Mouse (Mus musculus) mouse trophoblast stem cell (cell line): Measurements from ENCODE around the gene Ccna1.

Source experiments
- in situ Hi-C, 2 experiments: fragments of 300-500 bp; cut with MseI, MboI; formaldehyde crosslinking; loops; 2 replicates in 1 of 2; 3 replicates in 1 of 2; pipeline ENCODE4 v1.15.1; 2025

Ccna1 gene

DNA sequence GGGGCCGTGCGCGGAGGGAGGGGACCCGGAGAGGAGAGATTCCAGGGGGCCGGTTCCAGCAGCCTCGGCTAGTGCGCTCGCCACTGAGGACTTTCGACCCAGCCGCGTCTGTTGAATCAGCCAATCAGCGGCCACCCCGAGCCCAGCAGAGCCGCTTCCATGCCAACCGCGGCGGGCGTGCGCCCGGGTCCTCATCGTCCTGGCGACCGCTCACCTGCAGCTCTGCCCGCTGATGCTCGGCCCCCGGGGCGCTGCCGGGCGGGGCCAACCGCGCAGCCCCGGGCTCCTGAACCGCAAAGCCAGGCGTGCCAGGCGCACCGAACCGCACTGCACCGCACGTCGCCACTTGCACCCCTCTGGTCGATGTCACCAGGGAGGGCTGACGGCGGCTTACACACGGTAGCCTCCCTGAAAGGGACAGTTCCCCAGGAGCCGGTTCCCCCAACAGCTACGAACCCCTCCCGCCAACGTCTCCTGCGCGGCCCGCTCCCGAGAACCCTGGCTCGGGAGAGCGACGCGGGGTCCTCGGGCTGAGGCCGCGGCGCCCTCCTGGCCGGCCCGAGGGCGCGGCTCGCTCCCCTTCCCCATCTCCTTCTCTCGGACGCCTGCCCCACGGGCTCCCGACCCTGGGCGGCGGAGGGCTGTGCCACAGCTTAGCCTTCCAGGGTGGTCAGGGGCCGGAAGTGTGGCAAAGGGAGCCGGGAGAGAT is at the start of gene Ccna1:
TSS of gene Ccna1 (minus strand) at position 464 of the 709 bp plus-strand sequence.
- in situ Hi-C loops = no loop called here

GRCm38 (mm10) chr3:55101092-55101491 is 45.8 kb upstream of the Ccna1 start:
- in situ Hi-C loops = no loop called here

- in situ Hi-C loops = no loop called here
Measured at GRCm38 (mm10) chr3:55098990-55099389, 43.7 kb upstream of the Ccna1 start.

GRCm38 (mm10) chr3:55098014-55098413 is 42.7 kb upstream of the Ccna1 start:
- in situ Hi-C loops = no loop called here

- in situ Hi-C loops = no loop called here
Measured at GRCm38 (mm10) chr3:55097186-55097585, 41.9 kb upstream of the Ccna1 start.

- in situ Hi-C loops = no loop called here
Measured at GRCm38 (mm10) chr3:55096655-55097005, 41.3 kb upstream of the Ccna1 start.

DNA sequence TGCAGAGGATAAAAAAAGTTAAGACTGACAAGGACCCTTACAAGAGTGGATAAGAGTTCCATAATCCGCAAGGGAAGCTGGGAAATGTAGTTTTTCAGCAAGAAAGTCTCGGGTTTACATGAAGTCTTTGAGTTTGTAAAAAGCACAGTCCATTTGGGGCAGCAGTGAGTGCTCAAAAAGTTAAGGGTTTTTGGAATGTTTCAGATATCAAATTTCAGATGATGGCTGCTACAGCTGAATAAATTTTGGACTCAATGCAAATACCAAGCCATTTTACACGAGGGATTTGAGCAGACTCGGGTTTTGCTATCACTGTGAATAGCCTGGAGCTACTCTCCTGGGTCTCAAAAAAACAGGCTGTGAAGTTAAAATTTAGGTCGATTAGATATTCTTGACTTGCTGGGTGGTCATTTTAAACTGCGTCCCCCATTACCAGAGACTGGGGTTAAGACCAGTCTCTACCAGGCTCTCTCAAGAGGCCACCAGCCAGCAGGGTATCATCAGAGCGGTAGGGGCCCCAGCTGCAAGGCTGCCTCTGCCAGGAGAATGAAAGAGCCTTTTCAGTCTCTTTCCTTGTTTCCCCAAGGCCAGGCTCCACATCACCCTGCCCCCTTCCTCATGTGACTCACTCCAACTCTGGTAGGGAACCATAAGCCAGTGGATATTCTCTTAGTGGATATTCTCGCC is 40.8 kb upstream of the Ccna1 start:
- in situ Hi-C loops = no loop called here

DNA sequence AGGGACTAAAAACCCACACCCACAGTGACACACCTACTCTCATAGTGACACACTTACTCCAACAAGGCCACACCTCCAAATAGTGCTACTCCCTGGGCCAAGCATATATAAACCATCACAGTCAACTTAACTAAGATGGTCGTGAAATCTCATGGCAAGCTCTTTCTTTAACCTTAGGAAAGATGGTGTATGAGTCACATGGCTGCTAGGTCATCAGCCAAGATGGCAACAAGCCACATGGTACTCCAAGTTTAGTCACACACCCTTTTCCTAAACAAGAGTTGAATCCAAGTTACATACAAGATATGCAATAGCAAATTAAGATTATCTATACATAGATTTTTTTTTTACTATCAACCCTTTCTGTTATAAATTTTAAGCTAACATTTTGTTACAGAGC is 37.9 kb upstream of the Ccna1 start:
- in situ Hi-C loops = no loop called here

- in situ Hi-C loops = no loop called here
Measured at GRCm38 (mm10) chr3:55089291-55089690, 34.0 kb upstream of the Ccna1 start.

DNA sequence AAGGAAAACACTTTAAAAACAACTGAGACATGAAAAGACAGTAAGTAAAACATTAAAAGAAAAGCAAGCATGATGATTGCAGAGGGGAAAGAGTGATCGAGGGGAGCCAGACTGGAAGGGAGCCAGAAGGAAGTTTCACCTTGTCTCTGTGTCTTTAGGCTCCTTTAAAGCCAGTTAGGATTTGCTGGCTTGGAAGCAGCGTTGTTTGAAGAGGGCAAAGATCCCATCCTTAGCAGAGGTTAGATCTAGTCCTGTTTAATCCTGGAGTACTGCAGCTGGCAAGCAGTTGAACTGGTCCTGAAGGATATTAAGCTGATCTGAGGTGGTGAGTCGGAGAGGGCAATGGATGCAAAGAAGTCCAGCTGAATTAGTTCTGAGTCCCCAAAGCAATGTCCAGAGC is 33.5 kb upstream of the Ccna1 start:
- in situ Hi-C loops = no loop called here

DNA sequence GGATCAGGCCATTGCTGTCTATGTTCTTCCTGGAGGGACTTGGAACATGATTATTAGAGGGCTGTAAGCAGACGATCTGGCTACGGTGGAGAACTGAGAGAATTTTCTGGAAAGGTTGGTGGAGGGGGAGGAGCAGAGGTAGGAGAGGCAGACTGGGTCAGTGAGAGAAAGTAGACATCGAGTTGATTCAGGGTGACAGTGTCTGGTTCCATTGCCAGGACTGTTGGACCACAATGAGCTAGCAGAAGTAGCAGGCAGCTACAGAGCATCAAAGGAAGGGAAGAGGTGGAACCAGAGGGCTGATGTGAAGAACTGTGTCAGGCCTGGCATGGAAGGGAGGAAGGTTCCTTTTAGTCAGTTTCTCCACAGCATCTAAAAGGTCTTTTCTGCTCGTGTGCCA is 33.1 kb upstream of the Ccna1 start:
- in situ Hi-C loops = no loop called here

DNA sequence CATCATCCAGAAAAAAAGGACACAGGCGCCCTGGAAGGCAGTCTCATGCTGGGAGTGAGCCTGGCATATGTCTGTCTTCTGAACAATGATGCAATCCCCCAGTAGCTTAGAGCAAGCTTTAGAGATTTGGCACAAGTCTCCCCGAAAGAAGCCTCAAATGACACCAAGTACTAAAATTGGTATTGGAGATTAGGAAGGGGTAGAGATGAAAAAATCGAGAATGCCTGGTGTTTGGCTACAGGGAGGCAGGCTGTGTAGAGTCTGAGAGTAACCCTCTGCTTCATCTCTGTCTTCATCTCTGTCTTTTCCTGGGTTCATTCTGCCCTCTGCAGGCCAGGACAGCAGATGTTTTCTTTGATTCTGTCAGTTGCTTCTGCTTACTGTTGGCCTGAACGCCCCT is 32.1 kb upstream of the Ccna1 start:
- in situ Hi-C loops = no loop called here

- in situ Hi-C loops = no loop called here
Measured at GRCm38 (mm10) chr3:55086948-55087347, 31.6 kb upstream of the Ccna1 start.

GRCm38 (mm10) chr3:55085716-55086115 is 30.4 kb upstream of the Ccna1 start:
- in situ Hi-C loops = no loop called here

- in situ Hi-C loops = no loop called here
Measured at GRCm38 (mm10) chr3:55084781-55085180, 29.5 kb upstream of the Ccna1 start.

GRCm38 (mm10) chr3:55080055-55080454 is 24.8 kb upstream of the Ccna1 start:
- in situ Hi-C loops = no loop called here

- in situ Hi-C loops = loop anchor here in 1 of 2 experiments (5.0 kb wide), 1 partner anchor 73 kb away; no protein-coding TSS in a partner anchor
Measured at GRCm38 (mm10) chr3:55079619-55080018, 24.3 kb upstream of the Ccna1 start.

DNA sequence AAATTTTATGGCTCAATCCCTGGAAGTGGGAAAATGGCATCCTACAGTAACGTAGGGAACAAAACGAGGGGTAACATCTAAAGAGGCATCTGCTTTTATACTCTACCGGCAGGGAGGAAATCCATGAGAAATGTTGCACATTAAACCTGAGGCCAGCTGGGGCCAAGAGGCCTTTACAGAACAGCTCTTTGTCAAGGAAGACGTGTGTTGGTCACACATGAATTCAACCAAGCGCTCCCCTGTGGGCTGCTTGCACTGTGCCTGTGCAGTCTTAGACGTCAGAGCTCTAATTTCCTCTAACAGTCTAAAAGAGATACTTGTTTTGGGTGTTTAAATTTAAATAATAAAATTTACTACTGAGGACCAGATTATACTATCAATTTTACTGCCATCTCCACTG is 22.9 kb upstream of the Ccna1 start:
- in situ Hi-C loops = loop anchor here in 1 of 2 experiments (5.0 kb wide), 1 partner anchor 74 kb away; no protein-coding TSS in a partner anchor

DNA sequence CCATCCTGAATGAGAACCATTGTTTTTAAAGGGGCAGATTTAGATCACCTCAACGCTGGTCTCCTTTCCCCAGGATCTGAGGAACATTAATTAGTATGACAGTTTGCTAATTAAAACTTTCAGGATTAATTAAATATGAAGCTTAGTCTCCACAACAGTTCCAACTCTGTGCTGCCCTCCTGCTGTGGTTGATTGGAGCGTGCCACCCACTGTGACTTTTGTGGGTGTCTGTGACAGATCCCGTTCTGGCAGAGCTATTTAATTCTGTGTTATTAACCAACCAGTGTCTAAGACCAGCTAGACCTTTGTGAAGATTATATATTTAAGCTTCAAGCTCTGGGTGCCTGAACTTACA is 20.0 kb upstream of the Ccna1 start:
- in situ Hi-C loops = loop anchor here in 1 of 2 experiments (5.0 kb wide), 1 partner anchor 77 kb away; no protein-coding TSS in a partner anchor

- in situ Hi-C loops = loop anchor here in 1 of 2 experiments (5.0 kb wide), 1 partner anchor 78 kb away; no protein-coding TSS in a partner anchor
Measured at GRCm38 (mm10) chr3:55074576-55075293, 19.4 kb upstream of the Ccna1 start.

DNA sequence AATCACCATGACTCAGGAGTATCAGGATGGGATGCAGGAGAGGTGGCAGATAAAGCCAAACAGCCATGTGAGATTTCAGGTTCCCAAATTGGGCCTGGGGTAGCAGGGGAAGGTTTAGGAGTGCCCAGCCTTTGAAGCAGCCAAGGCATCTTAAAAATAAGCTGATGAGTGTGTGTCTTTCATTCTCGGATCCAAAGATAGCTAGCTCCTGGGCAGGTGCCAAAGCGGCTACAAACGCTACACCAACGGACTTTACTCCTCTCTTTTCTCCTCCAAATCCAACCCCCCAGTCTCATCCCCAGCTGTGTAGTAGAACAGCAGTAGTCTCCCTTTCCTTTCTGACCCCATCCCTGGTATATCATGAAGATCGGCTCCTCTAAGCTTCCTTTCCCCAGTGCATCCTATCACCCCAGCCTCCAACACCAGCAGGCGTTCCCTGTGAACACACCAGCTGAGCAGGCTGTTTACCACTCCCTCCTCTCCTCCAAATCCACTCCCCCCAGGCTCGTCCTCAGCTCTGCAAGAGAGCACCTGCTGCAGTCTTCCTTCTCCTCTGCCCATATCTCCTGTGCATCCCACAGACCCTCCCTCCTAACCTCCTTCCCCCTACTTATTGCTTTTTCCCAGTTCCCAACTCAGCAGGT is 12.6 kb upstream of the Ccna1 start:
- in situ Hi-C loops = loop anchor here (10.0 kb wide), 2 partner anchors 143 to 253 kb away; no protein-coding TSS in a partner anchor

- in situ Hi-C loops = loop anchor here (10.0 kb wide), 2 partner anchors 142 to 252 kb away; no protein-coding TSS in a partner anchor
Measured at GRCm38 (mm10) chr3:55066666-55067023, 11.3 kb upstream of the Ccna1 start.
